Mouse (Mus musculus) brown adipose tissue, adult 24 weeks (tissue): ENCODE results near the gene Txn2. TPM values are rescaled to one million over a fixed set of nuclear protein-coding genes. Genes with fewer than 3 reads are reported as not detected.

Experiments
- H3K27ac ChIP-seq: fragments of 200-500 bp; replicated peaks from 2 replicates; pipeline ENCODE4 v1.5.1; 2012; ENCODE audit warnings: low read depth, mild to moderate bottlenecking, low read length
- H3K4me1 ChIP-seq: fragments of 200-500 bp; 2 replicates; pipeline ENCODE4 v1.6.1; 2012; ENCODE audit warnings: low read length, mixed read lengths; ENCODE audit not compliant: control insufficient read depth, insufficient read depth, insufficient read length
- H3K4me3 ChIP-seq: fragments of 200-500 bp; 2 replicates; pipeline ENCODE4 v1.5.1; 2012; ENCODE audit warnings: low read depth, mild to moderate bottlenecking, low read length, moderate library complexity; ENCODE audit not compliant: insufficient read depth
- polyA plus RNA-seq: library from polyadenylated mRNA; stranded (reverse); fragments of >200 nt; gene quantifications from 2 replicates; pipeline ENCODE4 v1.2.4, GENCODE M21; 2012; ENCODE audit not compliant: missing spikeins, insufficient read depth, insufficient read length

The Txn2 gene
- polyA plus RNA-seq, 1 experiment = 696 TPM

DNA sequence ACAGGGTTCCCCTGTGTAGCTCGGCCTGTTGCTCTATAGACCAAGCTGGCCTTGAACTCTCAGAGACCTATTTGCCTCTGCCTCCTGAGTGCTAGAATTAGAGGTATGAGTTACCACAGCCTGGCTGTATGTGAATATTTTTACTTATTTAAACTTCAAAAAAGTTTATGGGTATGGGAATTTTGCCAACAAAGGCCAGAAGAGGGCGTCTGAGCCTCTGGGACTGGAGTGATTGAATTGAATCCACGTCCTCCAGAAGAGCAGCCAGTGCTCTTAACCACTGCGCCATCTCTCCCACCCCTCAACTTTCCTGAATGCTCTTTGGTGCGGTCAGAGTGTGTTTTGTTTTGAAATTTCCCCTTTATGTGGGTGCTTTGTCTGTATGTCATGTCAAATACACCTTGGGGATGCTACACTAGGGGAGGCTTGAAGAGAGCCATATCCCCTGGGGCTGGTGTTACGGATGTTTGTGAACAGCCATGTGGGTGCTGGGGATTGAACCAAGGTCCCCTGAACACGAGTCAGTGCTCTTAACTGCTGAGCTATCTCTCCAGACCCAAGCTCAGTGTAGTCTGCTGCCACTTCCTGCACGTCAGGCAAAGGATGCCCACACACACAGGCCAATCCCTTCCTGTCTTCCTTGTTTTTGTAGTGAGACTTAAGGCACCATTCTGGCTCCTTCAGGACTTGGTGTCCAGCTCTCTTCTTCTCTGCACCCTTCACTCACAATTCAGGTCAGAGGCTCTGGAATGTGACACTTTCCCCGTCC lies 5.4 kb downstream of the Txn2 start:
- peaks cover 8% of the 10 kb centered on the region for H3K4me1 ChIP-seq
- no peak overlapping the region for H3K4me3 ChIP-seq
- 0 out of 2 replicates have a peak overlapping the region, but pooled peaks have one; percentile 14 for H3K27ac ChIP-seq

- H3K4me3 ChIP-seq = no peak overlapping the region
- H3K4me1 ChIP-seq = peaks cover 4% of the 10 kb centered on the region
- peak overlapping the region; percentile 69 for H3K27ac ChIP-seq
These were observed 6.1 kb downstream of the Txn2 start for GRCm38 (mm10) chr15:77922710-77923109.

DNA sequence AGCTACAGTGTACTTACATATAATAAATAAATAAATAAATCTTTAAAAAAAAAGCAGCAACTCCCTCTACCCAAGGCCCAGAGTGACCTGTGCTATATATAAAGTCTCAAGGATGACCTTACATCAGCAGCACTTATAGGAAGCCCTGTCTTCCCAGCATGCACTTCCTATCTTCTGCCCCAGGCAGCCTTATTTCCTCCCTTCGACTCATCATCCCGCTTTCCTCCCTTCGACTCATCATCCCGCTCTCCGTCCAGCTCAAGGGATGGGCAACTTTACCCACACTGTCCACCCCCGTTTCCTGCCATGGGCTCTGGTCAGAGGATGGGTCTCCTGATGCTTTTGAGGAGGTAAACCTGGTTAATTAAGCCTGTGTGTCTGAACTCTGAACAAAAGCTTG lies 7.2 kb downstream of the Txn2 start:
- 0 out of 2 replicates have a peak overlapping the region, but pooled peaks have one; percentile 12 for H3K27ac ChIP-seq
- no peak overlapping the region for H3K4me3 ChIP-seq
- H3K4me1 ChIP-seq = peaks cover 2% of the 10 kb centered on the region; the same call in 1 of the 2 replicates

GRCm38 (mm10) chr15:77920511-77921462 lies 8.0 kb downstream of the Txn2 start:
- no peak overlapping the region for H3K4me3 ChIP-seq

DNA sequence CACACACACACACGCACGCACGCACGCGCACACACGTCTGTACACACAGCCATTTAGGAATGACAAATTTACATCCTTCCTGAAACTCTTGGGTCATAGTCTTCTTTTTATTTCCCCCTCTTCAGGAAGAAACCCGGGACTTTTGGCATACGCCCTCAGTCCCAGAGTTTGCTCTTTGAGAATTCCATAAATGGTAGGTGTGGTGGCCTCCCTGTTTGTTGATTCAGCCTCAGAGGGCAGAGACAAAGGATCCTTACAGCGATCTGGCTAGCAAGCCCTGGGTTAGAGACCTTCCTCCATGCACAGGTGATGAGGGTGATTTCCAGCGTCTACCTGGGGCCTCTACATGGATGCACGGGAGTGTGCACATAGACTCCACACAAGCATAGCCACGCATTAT lies 9.4 kb downstream of the Txn2 start:
- peaks cover 5% of the 10 kb centered on the region; the same call in 1 of the 2 replicates for H3K4me1 ChIP-seq
- peak overlapping the region; percentile 76 for H3K27ac ChIP-seq
- H3K4me3 ChIP-seq = no peak overlapping the region

More at GRCm38 (mm10) chr15:77920511-77921462, 8.0 kb downstream of the Txn2 start:
- peaks cover 2% of the 10 kb centered on the region; the same call in 1 of the 2 replicates for H3K4me1 ChIP-seq
- H3K27ac ChIP-seq = peak overlapping the region; percentile 76

DNA sequence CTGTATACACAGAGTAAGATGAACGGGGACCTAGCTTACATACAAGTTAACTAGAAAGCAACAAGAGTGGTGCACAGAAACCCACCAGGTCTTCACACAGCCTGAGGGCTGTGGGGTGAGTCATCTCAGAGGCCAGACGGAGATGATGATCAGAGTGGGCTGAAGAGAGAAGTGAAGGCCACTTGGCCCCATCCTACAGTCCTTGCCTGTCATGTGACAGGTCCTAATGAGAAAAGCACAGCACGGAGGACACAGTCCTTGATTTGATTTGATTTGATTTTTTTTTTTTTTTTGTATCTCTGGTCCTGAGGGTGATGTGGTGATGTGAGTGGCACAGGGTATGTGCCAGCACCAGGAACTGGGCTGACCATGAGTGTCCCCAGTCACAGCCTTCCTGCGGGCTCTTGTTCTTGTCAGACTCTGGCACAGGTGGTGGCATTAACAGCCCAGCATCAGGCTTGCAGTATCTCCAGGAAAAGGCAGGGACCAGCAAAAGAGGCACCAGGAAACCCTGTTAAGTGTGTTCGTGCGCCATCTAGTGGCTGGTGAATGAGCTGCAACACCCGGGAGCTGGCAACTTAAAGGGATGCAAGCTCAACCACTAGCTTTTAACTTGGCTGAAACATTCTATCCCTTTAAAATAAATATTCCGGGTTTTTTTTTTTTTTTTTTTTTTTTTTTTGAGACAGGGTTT lies 11.8 kb downstream of the Txn2 start:
- no peak overlapping the region for H3K4me3 ChIP-seq
- H3K4me1 ChIP-seq = peaks cover 18% of the 10 kb centered on the region
- 0 out of 2 replicates have a peak overlapping the region, but pooled peaks have one; percentile 19 for H3K27ac ChIP-seq

DNA sequence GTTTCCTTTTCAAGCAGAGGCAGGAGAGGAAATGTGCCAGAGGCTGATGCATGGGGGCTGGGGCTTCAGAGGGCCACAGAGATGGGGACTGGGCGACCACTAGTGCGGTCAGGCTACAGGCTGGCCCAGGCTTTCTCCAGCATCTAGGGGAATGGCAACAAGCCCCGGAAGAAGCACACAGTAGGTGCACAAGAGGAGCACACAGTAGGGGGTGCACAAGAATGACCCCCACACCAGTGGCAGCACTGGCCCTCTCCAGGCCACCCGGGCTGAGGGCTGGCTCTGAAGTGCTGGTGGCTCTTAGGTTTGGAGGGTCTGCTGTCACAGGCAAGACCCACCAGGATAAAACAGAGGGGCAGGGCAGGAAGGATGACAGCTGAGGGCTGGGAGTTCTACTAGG lies 13.5 kb downstream of the Txn2 start:
- peaks cover 28% of the 10 kb centered on the region for H3K4me1 ChIP-seq
- peak overlapping the region; percentile 74; the same call in 1 of the 2 replicates for H3K27ac ChIP-seq
- H3K4me3 ChIP-seq = no peak overlapping the region

- peak overlapping the region; percentile 74 for H3K27ac ChIP-seq
- H3K4me1 ChIP-seq = peaks cover 29% of the 10 kb centered on the region
- no peak overlapping the region for H3K4me3 ChIP-seq
These were observed 14.3 kb downstream of the Txn2 start for GRCm38 (mm10) chr15:77914507-77914906.

GRCm38 (mm10) chr15:77913054-77913453 lies 15.8 kb downstream of the Txn2 start:
- Histone ChIP-seq H3K4me1 (peaks cover 29% of the 10 kb centered on the region), H3K4me3 (no peak overlapping the region), H3K27ac (peak overlapping the region; percentile 92)

DNA sequence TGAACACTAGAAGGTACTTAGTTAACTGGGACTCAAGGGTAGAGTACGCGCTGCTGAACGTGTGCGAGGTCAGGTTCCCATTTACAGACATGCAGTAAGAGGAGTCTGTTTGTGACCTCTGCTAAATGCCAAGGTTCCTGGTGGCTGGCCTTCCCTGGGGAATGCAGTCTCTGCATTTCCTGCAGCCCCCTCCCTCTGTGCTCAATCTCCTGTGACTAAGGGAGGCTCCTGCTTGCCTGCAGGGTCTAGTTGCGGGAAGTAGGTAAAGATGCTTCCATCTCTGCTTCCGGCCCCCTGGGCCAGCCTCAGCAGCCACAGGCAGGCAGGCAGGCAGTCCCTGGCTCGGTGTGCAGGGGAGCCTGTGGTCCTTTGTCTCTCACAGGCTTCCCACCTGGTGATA lies 16.2 kb downstream of the Txn2 start:
- Histone ChIP-seq H3K4me1 (peaks cover 31% of the 10 kb centered on the region), H3K4me3 (no peak overlapping the region), H3K27ac (peak overlapping the region; percentile 92)

DNA sequence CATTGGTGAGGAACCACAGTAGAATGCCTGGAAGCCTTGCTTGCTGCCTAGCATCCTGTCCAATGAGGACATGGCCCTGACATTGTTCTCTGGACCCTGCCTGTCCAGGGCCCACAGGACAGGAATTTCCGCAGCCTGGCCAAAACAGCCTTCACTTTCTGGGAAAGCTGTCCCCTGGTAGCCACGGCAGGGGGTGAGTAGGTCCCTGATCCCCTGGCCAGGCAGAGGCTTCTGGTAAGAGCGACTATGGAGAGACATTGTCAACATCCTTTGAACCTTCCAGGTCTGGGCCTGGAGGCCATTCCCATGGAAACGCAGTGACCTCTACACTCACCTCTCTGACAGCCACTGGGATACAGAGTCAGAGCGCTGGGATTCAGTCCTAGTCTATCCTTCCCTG lies 16.8 kb downstream of the Txn2 start:
- H3K4me1 ChIP-seq = peaks cover 34% of the 10 kb centered on the region
- no peak overlapping the region for H3K4me3 ChIP-seq
- H3K27ac ChIP-seq = peak overlapping the region; percentile 92

GRCm38 (mm10) chr15:77911065-77911464 lies 17.7 kb downstream of the Txn2 start:
- peaks cover 40% of the 10 kb centered on the region for H3K4me1 ChIP-seq
- no peak overlapping the region for H3K4me3 ChIP-seq
- H3K27ac ChIP-seq = peak overlapping the region; percentile 87

GRCm38 (mm10) chr15:77907646-77908518 lies 20.9 kb downstream of the Txn2 start:
- Histone ChIP-seq H3K27ac (peak overlapping the region; percentile 98), H3K4me3 (no peak overlapping the region), H3K4me1 (peaks cover 45% of the 10 kb centered on the region)

DNA sequence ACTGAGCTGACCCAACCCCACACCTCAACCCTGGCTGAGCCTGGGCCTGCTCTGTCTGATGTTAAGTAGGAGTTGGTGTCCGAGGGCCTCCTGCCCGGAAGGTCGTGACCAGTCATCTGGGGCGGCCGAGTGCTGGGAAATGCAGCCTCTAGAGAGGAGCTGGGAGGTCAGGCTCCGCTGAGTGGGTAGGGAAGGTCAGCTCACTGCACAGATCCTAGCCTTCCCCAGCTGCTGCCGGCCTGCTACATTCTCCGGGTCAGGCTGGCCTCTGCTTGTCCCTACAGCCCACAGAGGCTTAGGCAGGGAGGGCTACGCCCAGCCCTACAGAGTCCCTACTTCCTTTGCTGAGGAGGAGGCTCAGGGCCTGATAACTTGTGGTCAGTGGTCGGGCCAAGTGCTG lies 22.3 kb downstream of the Txn2 start:
- H3K4me1 ChIP-seq = peaks cover 38% of the 10 kb centered on the region
- peak overlapping the region; percentile 98 for H3K27ac ChIP-seq
- H3K4me3 ChIP-seq = 0 out of 2 replicates have a peak overlapping the region, but pooled peaks have one; percentile 5
